In genomic region chr3:138083896-138084295, GRCm38 (mm10) we compare ENCODE assay signal across 17 mouse cellular contexts. TPM values are rescaled to one million over a fixed set of nuclear protein-coding genes. Genes with fewer than 3 reads are reported as not detected.
"Had no signal": no experiment of that assay in that cellular context is flagged by ENCODE, and none has a peak within 500 bp of the region (broad histone marks: within the 10 kb centered on the region; RNA-seq: fewer than 3 reads in every experiment).

No protein-coding gene starts in this region.

- H3K9me3 ChIP-seq: limb, embryonic 12.5 days; liver, embryonic 13.5 days; lung, embryonic 15.5 days; megakaryocyte, embryonic 14.5 days; midbrain, embryonic 12.5 days; stomach, embryonic 15.5 days had no signal

- H3K9ac ChIP-seq: limb, embryonic 12.5 days; liver, embryonic 13.5 days; liver, postnatal 0 days; lung, embryonic 15.5 days; midbrain, embryonic 12.5 days; stomach, embryonic 15.5 days had no signal

- DNase-seq: kidney, postnatal 25 days; liver; liver, embryonic 13.5 days; liver, postnatal 0 days; lung, postnatal 14 days; right cerebral cortex, postnatal 14 days; thymus, adult 2 months; thymus, postnatal 25 days had no signal

- ATAC-seq: liver, postnatal 0 days had no signal

- H3K36me3 ChIP-seq: limb, embryonic 12.5 days; liver, embryonic 13.5 days; lung, embryonic 15.5 days; midbrain, embryonic 12.5 days; stomach, embryonic 15.5 days had no signal

- H3K4me3 ChIP-seq: limb, embryonic 12.5 days; liver, embryonic 13.5 days; lung, embryonic 15.5 days; megakaryocyte, embryonic 14.5 days; midbrain, embryonic 12.5 days; stomach, embryonic 15.5 days had no signal

- H3K4me2 ChIP-seq: limb, embryonic 12.5 days; liver, embryonic 13.5 days; lung, embryonic 15.5 days; midbrain, embryonic 12.5 days; stomach, embryonic 15.5 days had no signal

- H3K27me3 ChIP-seq: limb, embryonic 12.5 days; liver, embryonic 13.5 days; lung, embryonic 15.5 days; midbrain, embryonic 12.5 days; stomach, embryonic 15.5 days had no signal

- H3K27ac ChIP-seq: limb, embryonic 12.5 days; liver, embryonic 13.5 days; lung, embryonic 15.5 days; macrophage; midbrain, embryonic 12.5 days; stomach, embryonic 15.5 days had no signal

- H3K4me1 ChIP-seq: limb, embryonic 12.5 days; liver, embryonic 13.5 days; midbrain, embryonic 12.5 days; stomach, embryonic 15.5 days had no signal

RNA-seq across cellular contexts. Expression of gene Gm5105, which starts 16.7 kb away (rescaled TPM):
- total RNA-seq: midbrain, postnatal 0 days had no signal
- polyA plus RNA-seq: liver, embryonic 13.5 days; liver, postnatal 0 days; macrophage; midbrain, embryonic 12.5 days; spleen, adult 2 months; stomach, embryonic 15.5 days; testis, adult 2 months; thymus, adult 2 months had no signal

RNA-seq across cellular contexts. Expression of gene 1110002E22Rik, which starts 19.0 kb away (rescaled TPM):
- polyA plus RNA-seq: macrophage had no signal
